Mouse (Mus musculus) spleen, adult 18-20 months (tissue): ENCODE measurements around the gene 2310039H08Rik.
"Not testable (repeated sequence)": the region's sequence is repeated elsewhere in the genome, so short reads cannot be mapped to it uniquely, and the experiment has no call there.

Source experiments
- DNase-seq, 2 experiments: peaks; one replicate each; pipeline ENCODE4 v3.0.0; 2022; ENCODE audit warnings: mixed read lengths in 2 of 2

2310039H08Rik gene

GRCm38 (mm10) chr17:46764916-46765315 lies 7.5 kb upstream of the 2310039H08Rik start:
- DNase-seq: not testable (repeated sequence)

DNA sequence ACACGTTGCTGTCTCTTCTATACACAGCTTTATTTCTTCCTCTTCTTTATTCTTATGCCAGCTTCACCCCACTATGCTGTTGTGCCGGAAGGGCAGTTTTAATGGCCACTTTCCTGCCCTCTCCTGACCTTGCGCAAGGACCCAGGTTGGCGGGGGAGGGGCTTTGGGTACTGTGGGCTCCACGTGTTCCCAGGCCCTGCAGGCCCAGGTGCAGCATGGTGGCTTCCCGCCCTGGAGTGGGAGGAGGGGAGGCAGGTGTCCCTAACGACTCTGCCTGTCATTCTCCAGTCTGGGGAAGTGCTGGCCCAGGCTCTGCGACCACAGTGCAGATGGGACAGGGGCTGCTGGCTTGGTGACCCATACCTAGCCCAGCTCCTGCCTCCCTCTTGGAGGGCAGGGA lies 4.6 kb upstream of the 2310039H08Rik start:
- DNase-seq: no peak

DNA sequence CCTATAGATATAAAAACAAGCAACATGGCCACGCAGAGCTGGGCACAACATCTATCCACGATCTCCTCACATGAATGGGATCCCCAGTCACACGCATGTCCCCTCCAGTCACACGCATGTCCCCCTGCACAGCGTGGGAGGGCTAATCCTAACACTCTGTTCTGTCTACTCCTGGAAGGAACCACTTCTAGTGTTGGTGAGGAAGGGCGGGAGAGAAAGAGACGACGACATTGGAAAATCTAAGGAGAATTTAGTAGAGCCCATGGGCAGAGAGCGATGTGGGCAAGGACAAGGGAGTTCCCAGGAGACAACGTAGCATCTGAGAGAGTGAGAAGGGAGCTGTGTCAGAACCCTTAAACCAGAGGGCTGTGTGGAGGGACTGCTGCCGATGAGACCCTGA lies 1.9 kb upstream of the 2310039H08Rik start:
- no peak for DNase-seq

DNA sequence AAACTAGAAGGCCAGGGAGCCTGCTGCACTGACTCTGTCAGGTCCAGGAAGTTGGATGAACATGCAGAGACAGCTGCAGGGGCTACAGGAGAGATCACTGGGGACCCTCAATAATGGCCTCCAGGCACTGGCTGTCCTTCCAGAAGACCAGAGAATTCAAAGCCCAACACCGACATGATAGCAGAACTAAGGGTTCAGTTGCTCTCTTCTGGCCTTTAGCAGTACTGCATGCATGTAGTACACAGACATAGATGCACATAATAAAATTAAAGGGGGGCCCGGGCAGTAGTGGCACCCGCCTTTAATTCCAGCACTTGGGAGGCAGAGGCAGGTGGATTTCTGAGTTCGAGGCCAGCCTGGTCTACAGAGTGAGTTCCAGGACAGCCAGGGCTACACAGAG lies 1.4 kb upstream of the 2310039H08Rik start:
- no peak for DNase-seq

GRCm38 (mm10) chr17:46771616-46772015 lies 819 bp upstream of the 2310039H08Rik start:
- no peak for DNase-seq

- no peak for DNase-seq
These were observed 414 bp upstream of the 2310039H08Rik start for GRCm38 (mm10) chr17:46772038-46772403.

DNA sequence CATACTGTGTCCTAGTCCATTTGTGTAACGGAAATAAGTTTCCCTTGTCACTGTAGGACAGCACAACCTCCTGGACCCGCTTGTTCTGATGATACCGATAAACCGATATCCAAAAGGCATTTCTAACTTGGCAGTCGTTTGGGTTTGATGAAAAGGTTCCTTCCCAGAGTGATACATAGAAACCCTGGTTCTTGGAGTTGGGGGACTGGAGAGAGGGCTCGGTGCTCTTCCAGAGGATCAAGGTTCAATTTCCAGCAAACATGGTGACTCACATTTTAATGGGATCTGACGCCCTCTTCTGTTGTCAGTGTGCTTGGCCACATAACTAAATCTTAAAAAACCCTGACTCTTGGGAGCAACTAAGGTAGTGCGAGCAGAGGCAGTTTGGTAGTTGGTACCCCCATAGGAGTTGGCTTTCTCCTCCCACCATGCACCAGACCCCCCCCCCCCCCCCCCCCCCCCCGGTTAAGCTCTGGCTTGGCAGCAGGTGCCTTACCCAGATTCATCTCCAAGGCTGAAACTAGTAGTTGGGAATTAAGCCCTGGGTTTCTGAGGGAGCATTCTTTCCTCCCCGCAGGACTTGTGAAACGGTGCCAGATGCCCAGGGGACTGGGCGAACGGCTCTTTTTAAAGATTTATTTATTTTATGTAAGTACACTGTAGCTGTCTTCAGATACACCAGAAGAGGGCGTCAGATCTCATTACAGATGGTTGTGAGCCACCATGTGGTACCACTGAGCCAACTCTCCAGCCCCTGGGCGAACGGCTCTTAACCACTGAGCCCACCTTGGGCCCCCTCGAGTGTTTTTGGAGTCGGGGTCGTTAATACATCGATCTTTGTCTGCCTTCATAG lies 1.1 kb downstream of the 2310039H08Rik start:
- no peak for DNase-seq

DNA sequence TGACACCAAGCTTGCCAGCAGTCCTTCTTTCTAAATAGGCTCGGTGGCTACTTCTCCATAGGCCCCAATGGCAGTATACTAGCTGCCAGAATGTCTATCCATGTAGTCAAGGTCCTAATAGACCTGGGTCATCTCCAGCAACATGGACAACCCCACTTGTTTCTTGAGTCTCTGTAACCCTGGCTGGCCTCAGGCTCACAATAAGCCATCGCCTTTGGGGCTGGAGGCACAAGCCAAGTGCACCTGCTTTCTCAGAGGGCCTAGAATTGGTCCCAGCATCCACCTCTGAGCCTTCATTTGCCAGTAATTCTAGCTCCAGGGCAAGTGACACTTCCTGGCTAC lies 1.7 kb downstream of the 2310039H08Rik start:
- no peak for DNase-seq

DNA sequence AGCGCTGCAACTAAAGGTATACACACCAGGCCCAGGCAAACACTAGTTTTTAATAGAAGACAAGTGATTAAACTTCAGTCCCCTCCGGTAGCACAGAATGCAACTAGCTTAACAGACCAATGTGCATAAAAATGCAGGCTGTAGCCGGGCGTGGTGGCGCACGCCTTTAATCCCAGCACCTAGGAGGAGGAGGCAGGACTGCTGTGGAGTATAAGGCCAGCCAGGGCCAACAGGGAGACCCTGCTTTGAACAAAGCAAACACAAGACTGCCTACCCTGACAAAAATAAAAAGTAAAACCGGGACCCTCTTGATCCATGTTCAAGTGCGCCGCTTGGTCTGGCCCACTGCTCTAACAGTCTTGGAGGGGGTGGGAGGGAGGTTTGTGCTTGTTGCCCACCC lies 2.6 kb downstream of the 2310039H08Rik start:
- no peak for DNase-seq

DNA sequence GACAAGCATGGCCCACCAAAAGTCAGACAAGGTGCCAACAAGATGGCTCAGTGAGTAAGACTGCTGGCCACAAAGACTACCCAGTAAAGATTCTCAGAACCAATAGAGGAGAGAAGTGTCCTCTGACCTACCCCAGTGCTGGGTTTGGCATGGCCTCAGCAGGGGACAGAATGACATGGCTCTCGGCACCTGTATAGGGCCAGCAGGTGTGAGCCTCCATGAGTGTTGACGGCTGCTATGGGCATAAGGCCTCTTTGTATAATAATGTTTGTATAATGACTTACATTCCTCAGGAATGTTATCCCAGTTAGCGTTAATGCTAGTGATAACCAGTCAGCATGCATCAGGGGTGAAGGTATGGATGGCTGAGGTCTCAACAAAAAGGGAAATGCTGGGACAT lies 3.7 kb downstream of the 2310039H08Rik start:
- DNase-seq: no peak

DNA sequence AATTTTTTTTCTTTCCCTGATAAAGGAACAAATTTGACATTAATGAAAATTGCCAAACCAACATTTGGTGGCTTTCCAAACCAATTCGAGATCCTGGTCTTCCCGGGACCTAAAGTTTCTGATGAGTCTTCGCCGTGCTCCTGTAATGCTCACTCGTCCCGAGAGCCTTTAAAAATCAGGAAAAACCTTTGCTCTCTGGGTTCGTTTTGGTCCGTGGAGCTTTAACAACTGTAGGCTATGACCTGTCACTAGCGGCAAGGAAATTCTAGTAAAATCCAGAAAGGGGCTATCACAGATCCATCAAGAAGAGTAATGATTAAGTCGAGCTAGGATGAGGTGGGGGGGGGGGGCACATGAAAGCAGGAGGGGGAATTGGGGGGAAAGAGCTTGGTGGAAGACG lies 9.4 kb downstream of the 2310039H08Rik start:
- DNase-seq: no peak

GRCm38 (mm10) chr17:46782341-46783221 lies 10.1 kb downstream of the 2310039H08Rik start, which contains the start of gene Rpl7l1:
Gene Rpl7l1 (minus strand): TSS chr17:46782672.
- DNase-seq: peak; percentile 84 to 90

DNA sequence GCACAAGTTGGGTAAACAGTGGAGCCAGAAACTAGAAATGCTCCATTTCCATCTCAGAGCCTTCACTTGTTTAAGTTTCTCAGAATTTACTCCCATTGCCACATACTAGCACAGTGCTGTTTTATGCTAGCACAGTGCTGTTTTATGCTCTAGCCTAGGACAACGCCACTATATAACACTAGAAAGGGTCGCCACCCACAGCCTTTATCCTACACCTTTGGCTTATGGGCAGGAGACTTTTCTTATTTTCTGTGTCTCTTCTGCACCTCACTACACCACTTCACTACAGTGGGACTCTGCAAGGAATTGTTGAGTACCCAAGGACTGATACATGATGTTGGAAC lies 10.8 kb downstream of the 2310039H08Rik start:
- DNase-seq: no peak

GRCm38 (mm10) chr17:46786952-46787351 lies 14.5 kb downstream of the 2310039H08Rik start:
- no peak for DNase-seq

DNA sequence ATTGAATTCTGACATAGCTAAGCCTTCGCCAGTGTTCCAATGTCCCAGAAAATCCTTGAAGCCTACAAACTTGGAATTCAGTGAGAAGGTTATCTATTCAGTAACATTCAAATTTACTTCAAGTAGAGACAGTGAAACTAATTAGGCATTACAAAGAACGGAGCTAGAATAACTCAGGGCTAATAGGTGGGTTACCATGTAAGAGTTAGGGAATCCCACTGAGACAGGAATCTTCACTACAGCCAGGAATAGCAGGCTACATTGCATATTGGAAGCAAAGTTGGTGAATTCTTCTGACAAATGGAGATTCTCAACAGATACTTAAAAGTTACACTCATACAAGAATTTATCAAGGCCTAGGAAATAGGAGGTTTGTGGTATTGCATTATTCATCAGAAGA lies 15.5 kb downstream of the 2310039H08Rik start:
- DNase-seq: not testable (repeated sequence)

- no peak for DNase-seq
These were observed 20.5 kb downstream of the 2310039H08Rik start for GRCm38 (mm10) chr17:46792963-46793362.

DNA sequence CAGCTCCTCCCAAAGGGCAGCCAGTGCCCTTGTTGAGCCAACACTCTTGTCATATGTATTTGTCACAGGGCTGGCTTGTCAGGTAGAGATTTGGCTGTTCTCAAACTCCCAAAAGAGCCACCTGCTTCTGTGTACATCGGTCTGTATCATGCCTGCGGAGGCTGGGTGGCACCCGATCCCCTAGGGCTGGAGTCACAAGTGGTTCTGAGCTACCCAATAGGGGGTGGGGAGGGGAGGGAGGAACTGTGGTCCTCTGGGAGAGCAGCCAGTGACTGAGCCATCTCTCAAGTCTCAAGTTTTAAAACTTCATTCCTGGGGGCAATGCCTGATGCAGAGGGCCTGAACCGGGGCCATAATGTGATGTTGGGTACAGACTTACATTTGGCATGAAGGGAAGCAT lies 24.3 kb downstream of the 2310039H08Rik start:
- DNase-seq: no peak

DNA sequence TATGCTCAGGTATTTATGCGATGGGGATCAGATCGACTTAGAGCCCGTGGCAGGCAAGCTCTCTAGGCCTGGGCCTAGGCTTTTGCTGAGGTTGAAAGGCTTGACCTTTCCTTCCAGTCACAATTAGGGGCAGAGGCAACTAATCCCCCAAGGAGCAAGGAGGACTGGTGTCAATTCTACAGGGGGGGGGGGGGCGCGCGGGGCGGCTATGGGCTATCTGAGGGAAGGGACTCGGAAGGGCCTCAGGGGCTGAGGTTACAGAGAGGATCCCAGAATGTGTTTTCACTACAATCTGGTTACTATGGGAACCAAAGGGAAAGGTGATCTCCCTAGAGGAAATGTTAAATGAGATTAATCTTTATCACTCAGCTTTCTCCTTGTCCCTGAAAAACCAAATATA lies 25.0 kb downstream of the 2310039H08Rik start:
- no peak for DNase-seq

GRCm38 (mm10) chr17:46799680-46800079 lies 27.2 kb downstream of the 2310039H08Rik start:
- no peak for DNase-seq

DNA sequence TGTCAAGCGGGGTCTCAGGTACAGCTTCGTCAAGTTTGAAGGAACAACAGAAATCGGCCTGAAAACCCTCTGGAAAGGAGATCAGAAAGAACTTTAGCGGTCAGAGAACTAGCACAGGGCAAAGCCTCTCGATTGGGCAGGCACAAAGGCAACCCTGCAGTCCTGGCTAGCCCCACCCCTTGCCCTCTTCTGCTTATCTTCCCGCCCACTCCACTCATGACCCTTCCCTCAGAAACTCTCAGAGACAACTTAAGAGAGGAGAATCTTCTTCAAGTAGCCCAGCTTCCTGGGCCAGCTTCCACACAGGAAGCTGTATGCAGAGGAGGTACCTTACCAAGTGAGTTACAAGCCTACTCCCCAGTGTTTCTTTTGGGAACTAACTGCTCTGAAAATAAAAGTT lies 29.3 kb downstream of the 2310039H08Rik start:
- no peak for DNase-seq

DNA sequence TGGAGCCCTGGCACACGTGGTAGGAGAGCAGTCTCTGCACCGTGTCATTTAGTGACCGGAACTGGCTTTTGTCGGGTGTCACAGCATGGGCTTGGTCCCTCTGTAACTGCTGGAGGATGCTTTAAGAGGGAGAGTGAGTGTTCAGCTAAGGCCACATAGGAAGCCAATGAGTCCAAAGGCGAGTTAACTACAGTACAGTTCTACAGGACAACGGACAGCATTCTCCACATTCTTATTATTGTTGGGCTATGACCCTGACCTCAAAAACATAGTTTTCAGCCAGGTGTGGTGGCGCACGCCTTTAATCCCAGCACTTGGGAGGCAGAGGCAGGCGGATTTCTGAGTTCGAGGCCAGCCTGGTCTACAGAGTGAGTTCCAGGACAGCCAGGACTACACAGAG lies 35.9 kb downstream of the 2310039H08Rik start:
- no peak for DNase-seq

DNA sequence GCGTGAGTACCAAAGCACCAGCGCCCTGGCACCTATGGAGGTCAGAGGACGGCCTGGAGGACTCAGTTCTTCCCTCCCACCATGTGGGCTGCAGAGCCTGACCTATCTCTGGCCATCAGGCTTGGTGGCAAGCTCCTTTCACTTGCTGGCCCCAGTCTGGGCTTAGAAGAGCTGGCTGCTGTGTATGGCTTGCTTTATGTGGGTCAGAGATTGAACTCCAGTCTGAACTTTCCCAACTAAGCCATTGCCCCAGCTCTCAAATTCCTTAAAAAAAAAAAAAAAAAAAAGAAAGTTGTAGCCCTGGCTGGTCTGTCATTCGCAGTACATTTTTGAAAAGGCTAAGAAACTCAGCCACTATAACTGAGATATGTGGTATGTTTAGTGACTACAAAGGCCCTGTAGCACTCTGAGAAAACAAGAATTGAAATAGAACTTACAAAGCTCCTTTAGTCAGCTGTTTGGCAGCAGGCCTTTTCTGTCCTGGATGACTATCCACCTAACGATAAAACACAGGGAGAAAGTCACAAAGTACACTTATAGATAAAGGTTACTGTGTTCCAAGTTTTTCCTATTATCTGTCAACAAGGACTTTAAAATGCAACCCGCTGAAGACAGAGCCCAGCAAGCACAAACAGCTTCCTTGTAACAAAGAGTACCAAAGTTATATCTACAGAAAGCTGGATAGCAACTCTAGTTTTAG lies 36.8 kb downstream of the 2310039H08Rik start:
- no peak for DNase-seq

DNA sequence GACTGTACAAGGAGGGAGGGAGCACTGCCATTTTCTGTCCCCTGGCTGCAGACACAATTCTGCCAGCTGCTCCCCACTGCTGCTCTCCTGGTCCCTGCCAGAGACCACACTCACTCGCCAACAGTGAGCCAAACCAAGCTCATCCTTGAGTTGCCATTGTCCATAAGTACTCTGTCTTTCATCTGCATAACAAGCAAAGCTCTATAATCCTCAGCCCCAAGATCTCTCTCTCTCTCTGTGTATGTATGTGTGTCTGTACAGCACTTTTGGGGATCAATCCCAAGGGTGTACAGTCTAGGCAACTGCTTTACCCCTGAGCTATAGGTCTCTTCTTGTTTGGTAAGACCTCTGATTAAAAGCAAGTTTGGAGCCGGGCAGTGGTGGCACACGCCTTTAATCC lies 38.2 kb downstream of the 2310039H08Rik start:
- no peak for DNase-seq
